Mouse (Mus musculus): ENCODE data around the gene Fbxo46. TPM values are rescaled to one million over a fixed set of nuclear protein-coding genes. Genes with fewer than 3 reads are reported as not detected.

Gene Fbxo46
- polyA plus RNA-seq, 1 experiment from 2014 or later: 6.4 TPM

DNA sequence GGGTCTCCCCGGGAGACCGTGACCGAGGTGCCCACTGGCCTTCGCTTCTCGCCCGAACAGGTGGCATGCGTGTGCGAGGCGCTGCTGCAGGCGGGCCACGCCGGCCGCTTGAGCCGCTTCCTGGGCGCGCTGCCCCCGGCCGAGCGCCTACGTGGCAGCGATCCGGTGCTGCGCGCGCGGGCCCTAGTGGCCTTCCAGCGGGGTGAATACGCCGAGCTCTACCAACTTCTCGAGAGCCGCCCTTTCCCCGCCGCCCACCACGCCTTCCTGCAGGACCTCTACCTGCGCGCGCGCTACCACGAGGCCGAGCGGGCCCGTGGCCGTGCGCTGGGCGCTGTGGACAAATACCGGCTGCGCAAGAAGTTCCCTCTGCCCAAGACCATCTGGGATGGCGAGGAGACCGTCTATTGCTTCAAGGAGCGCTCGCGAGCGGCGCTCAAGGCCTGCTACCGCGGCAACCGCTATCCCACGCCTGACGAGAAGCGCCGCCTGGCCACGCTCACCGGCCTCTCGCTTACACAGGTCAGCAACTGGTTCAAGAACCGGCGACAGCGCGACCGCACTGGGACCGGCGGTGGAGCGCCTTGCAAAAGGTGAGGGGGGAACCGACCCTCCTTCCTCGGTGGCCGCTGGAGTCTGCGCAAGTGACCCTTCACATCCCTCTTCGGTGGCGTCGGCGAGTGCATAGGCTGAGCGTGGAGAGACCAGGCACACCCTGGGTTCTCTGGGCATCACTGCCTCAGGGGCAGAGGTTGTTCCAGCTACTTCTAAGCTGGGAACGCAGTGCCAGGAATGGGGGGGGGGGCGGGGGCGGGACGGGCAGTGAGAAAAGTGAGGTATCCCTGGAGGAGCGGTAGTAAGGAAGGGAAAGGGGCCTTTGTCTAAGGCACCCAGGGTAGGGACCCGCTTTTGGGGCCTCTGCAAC, 24.6 kb upstream of the Fbxo46 start:
- H3K27ac ChIP-seq (ENCODE audit: low read depth, low read length): peak overlapping the region; percentile 98
- H3K4me1 ChIP-seq (ENCODE audit: control insufficient read depth, insufficient read depth, low read length): peaks cover 37% of the 10 kb centered on the region
- 0 out of 2 replicates have a peak, but pooled peaks cover 8% of the 10 kb centered on the region for H3K36me3 ChIP-seq (ENCODE audit: control insufficient read depth, insufficient read depth, low read length)
- peak overlapping the region; percentile 96 for H3K4me2 ChIP-seq
- no peak for ATAC-seq (replicated peaks; ENCODE audit: insufficient number of reproducible peaks, low FRiP score, low TSS enrichment)
- peak overlapping the region; percentile 78 for H3K4me3 ChIP-seq (ENCODE audit: low read depth, low read length)
- peaks cover 6% of the 10 kb centered on the region; the same call in 1 of the 2 replicates for H3K27me3 ChIP-seq (ENCODE audit: control insufficient read depth, insufficient read depth, low read length)
- peak overlapping the region; percentile 92 for H3K9ac ChIP-seq (ENCODE audit: low read depth, low read length)
- H3K9me3 ChIP-seq (replicated peaks; ENCODE audit: control insufficient read depth, low read length): no peaks in the 10 kb centered on the region
- under 1% methylated on average over 84 of the region's 87 CpGs for WGBS (ENCODE audit: insufficient replicate concordance)

DNA sequence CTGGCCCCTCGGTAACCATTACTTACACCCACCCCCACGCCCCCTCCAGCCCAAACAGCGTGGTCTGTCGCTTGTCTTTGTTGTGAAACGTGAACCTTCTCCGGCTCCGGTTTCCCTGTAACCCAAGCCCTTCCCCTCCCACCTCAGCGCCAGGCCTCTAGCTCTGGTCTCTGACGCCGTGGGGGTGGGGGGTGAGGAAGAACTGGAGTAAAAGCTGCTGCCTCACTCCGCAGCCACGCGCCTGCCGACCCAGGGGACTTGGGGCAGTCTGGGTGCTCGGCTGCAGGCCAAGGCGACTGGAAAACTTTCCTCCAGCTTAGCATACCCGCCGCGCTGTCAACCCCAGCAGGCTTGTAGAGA, 23.9 kb upstream of the Fbxo46 start:
- Histone ChIP-seq H3K27ac (ENCODE audit: low read depth, low read length) (peak overlapping the region; percentile 98), H3K4me2 (peak overlapping the region; percentile 96), H3K36me3 (ENCODE audit: control insufficient read depth, insufficient read depth, low read length) (0 out of 2 replicates have a peak, but pooled peaks cover 8% of the 10 kb centered on the region), H3K4me3 (ENCODE audit: low read depth, low read length) (peak overlapping the region; percentile 78), H3K27me3 (ENCODE audit: control insufficient read depth, insufficient read depth, low read length) (peaks cover 6% of the 10 kb centered on the region; the same call in 1 of the 2 replicates), H3K4me1 (ENCODE audit: control insufficient read depth, insufficient read depth, low read length) (peaks cover 37% of the 10 kb centered on the region), H3K9ac (ENCODE audit: low read depth, low read length) (peak overlapping the region; percentile 92), H3K9me3 (replicated peaks; ENCODE audit: control insufficient read depth, low read length) (no peaks in the 10 kb centered on the region)
- WGBS (ENCODE audit: insufficient replicate concordance): under 1% methylated on average over 19 of the region's 19 CpGs
- no peak; the same call in 1 of the 2 replicates for ATAC-seq (replicated peaks; ENCODE audit: insufficient number of reproducible peaks, low FRiP score, low TSS enrichment)

DNA sequence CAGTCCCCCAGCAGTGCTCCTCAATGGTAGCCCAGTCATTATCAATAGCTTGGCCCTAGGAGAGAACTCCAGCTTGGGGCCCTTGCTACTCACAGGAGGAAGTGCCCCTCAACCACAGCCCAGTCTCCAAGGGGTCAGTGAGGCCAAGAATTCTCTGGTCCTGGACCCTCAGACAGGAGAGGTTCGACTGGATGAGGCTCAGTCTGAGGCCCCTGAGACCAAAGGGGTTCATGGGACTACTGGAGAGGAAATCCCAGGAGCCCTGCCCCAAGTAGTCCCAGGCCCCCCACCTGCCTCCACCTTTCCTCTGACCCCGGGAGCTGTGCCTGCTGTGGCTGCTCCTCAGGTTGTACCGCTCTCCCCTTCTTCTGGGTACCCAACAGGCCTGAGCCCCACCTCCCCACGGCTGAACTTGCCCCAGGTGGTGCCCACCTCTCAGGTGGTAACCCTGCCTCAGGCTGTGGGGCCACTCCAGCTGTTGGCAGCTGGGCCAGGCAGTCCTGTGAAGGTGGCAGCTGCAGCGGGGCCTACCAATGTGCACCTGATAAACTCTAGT, 23.2 kb upstream of the Fbxo46 start:
- H3K4me3 ChIP-seq (ENCODE audit: low read depth, low read length): peak overlapping the region; percentile 78
- H3K4me1 ChIP-seq (ENCODE audit: control insufficient read depth, insufficient read depth, low read length): peaks cover 36% of the 10 kb centered on the region
- H3K4me2 ChIP-seq: peak overlapping the region; percentile 96
- H3K27me3 ChIP-seq (ENCODE audit: control insufficient read depth, insufficient read depth, low read length): 0 out of 2 replicates have a peak, but pooled peaks cover 1% of the 10 kb centered on the region
- no peaks in the 10 kb centered on the region for H3K9me3 ChIP-seq (replicated peaks; ENCODE audit: control insufficient read depth, low read length)
- WGBS (ENCODE audit: insufficient replicate concordance): 54% methylated on average over 5 of the region's 5 CpGs
- H3K9ac ChIP-seq (ENCODE audit: low read depth, low read length): peak overlapping the region; percentile 92
- H3K36me3 ChIP-seq (ENCODE audit: control insufficient read depth, insufficient read depth, low read length): 0 out of 2 replicates have a peak, but pooled peaks cover 8% of the 10 kb centered on the region
- peak overlapping the region; percentile 98 for H3K27ac ChIP-seq (ENCODE audit: low read depth, low read length)
- ATAC-seq (replicated peaks; ENCODE audit: insufficient number of reproducible peaks, low FRiP score, low TSS enrichment): no peak

DNA sequence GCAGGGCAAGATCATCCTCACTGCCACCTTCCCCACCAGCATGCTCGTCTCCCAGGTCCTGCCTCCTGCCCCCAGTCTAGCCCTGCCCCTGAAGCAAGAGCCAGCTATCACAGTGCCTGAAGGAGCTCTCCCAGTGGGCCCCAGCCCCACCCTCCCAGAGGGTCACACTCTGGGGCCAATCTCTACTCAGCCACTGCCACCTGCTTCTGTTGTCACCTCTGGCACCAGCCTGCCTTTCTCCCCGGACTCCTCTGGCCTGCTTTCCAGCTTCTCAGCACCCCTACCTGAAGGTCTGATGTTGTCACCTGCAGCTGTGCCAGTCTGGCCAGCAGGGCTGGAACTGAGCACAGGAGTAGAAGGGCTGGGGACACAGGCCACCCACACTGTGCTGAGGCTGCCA, 22.4 kb upstream of the Fbxo46 start:
- Histone ChIP-seq H3K4me2 (no peak overlapping the region), H3K9me3 (replicated peaks; ENCODE audit: control insufficient read depth, low read length) (no peaks in the 10 kb centered on the region), H3K36me3 (ENCODE audit: control insufficient read depth, insufficient read depth, low read length) (0 out of 2 replicates have a peak, but pooled peaks cover 8% of the 10 kb centered on the region), H3K27ac (ENCODE audit: low read depth, low read length) (no peak overlapping the region), H3K9ac (ENCODE audit: low read depth, low read length) (no peak overlapping the region), H3K4me1 (ENCODE audit: control insufficient read depth, insufficient read depth, low read length) (peaks cover 29% of the 10 kb centered on the region), H3K27me3 (ENCODE audit: control insufficient read depth, insufficient read depth, low read length) (no peaks in the 10 kb centered on the region), H3K4me3 (ENCODE audit: low read depth, low read length) (no peak overlapping the region)
- no peak for ATAC-seq (replicated peaks; ENCODE audit: insufficient number of reproducible peaks, low FRiP score, low TSS enrichment)
- WGBS (ENCODE audit: insufficient replicate concordance): 32% methylated on average over 2 of the region's 2 CpGs

DNA sequence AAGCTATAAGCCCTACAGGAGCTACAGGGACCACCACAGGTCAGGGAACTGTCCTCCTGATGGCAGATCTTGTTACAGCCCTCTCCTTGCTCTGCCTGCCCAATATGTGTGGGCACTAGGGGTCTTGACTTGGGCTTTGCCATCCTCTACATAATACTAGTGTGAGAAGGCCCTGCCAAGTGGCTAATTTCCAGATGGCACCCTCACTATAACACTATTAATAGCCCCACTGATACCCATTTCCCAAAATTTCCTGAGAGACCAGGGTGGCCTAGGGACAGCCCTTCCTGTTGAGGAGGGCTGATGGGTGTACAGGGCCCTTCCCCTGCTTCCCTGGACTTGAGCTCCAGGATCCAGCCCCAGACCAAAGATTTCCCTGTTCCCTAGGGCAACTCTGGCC, 21.8 kb upstream of the Fbxo46 start:
- Histone ChIP-seq H3K36me3 (ENCODE audit: control insufficient read depth, insufficient read depth, low read length) (0 out of 2 replicates have a peak, but pooled peaks cover 8% of the 10 kb centered on the region), H3K4me3 (ENCODE audit: low read depth, low read length) (no peak overlapping the region), H3K27ac (ENCODE audit: low read depth, low read length) (no peak overlapping the region), H3K4me1 (ENCODE audit: control insufficient read depth, insufficient read depth, low read length) (peaks cover 23% of the 10 kb centered on the region), H3K9ac (ENCODE audit: low read depth, low read length) (no peak overlapping the region), H3K27me3 (ENCODE audit: control insufficient read depth, insufficient read depth, low read length) (no peaks in the 10 kb centered on the region), H3K9me3 (replicated peaks; ENCODE audit: control insufficient read depth, low read length) (peaks cover 2% of the 10 kb centered on the region), H3K4me2 (no peak overlapping the region)
- ATAC-seq (replicated peaks; ENCODE audit: insufficient number of reproducible peaks, low FRiP score, low TSS enrichment): no peak

DNA sequence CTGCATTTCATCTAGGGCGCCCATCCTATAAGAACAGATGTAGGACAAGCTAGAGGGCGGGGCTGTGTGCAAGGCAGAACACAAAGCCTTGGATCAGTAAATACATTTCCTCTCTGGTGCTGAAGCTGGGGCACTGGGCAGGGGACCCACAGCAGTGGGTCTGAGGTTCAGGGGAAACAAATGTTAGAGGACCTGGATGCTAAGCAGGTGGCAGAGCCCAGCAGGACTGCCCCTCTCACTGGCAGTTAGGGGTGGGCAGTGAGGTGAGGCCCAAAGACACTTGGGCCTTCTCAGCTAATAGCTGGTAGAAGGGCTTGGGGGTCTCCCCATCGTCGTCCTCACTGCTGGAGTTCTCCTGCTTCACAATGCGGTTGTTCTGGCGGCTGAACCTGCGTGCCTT, 20.8 kb upstream of the Fbxo46 start:
- WGBS (ENCODE audit: insufficient replicate concordance): 72% methylated on average over 7 of the region's 7 CpGs
- no peaks in the 10 kb centered on the region for H3K27me3 ChIP-seq (ENCODE audit: control insufficient read depth, insufficient read depth, low read length)
- H3K27ac ChIP-seq (ENCODE audit: low read depth, low read length): no peak overlapping the region
- H3K9me3 ChIP-seq (replicated peaks; ENCODE audit: control insufficient read depth, low read length): peaks cover 7% of the 10 kb centered on the region
- H3K36me3 ChIP-seq (ENCODE audit: control insufficient read depth, insufficient read depth, low read length): 0 out of 2 replicates have a peak, but pooled peaks cover 8% of the 10 kb centered on the region
- no peak overlapping the region for H3K4me3 ChIP-seq (ENCODE audit: low read depth, low read length)
- peaks cover 19% of the 10 kb centered on the region for H3K4me1 ChIP-seq (ENCODE audit: control insufficient read depth, insufficient read depth, low read length)
- H3K9ac ChIP-seq (ENCODE audit: low read depth, low read length): no peak overlapping the region
- H3K4me2 ChIP-seq: no peak overlapping the region
- no peak for ATAC-seq (replicated peaks; ENCODE audit: insufficient number of reproducible peaks, low FRiP score, low TSS enrichment)

DNA sequence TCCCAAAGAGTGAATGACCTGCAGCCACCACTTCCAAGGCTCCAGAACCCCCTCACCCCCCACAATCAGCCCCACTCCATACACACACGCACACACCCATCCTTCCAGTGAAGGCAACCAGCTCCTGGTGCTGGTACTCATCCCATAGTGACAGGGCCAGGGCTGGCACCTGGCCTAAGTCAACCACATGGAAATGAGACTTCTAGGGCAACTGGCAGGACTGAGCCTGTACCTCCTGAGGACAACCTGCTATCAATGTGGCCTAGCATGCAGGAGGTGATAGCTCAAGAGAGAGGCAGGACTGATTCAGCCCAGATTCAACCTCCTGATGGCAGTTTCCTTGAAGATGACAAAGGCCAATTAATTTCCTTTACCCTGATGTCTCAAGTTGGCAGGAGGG, 19.4 kb upstream of the Fbxo46 start:
- Histone ChIP-seq H3K9ac (ENCODE audit: low read depth, low read length) (no peak overlapping the region), H3K4me2 (no peak overlapping the region), H3K4me3 (ENCODE audit: low read depth, low read length) (no peak overlapping the region), H3K27me3 (ENCODE audit: control insufficient read depth, insufficient read depth, low read length) (no peaks in the 10 kb centered on the region), H3K4me1 (ENCODE audit: control insufficient read depth, insufficient read depth, low read length) (peaks cover 19% of the 10 kb centered on the region), H3K36me3 (ENCODE audit: control insufficient read depth, insufficient read depth, low read length) (0 out of 2 replicates have a peak, but pooled peaks cover 8% of the 10 kb centered on the region), H3K27ac (ENCODE audit: low read depth, low read length) (no peak overlapping the region), H3K9me3 (replicated peaks; ENCODE audit: control insufficient read depth, low read length) (peaks cover 7% of the 10 kb centered on the region)
- 65% methylated on average over 1 of the region's 1 CpGs for WGBS (ENCODE audit: insufficient replicate concordance)
- ATAC-seq (replicated peaks; ENCODE audit: insufficient number of reproducible peaks, low FRiP score, low TSS enrichment): no peak

DNA sequence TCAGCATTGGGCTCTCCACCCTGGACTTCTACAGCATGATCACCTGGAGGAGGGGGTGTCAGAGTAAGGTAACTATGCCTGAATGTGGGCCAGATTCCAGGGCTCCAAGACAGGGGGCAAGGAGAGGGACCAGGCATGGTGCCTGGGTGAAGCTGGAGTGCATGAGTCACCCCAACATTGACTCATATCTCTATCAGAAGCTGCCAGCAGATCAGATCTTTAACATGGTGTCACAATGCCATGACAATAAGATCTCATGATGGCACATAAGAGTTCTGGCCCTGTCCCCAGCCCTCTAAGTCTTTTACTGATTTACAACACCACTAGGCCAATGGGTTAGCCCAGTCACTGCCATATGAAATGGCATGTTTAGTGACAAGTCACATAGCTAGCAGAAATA, 15.9 kb upstream of the Fbxo46 start:
- no peaks in the 10 kb centered on the region for H3K36me3 ChIP-seq (ENCODE audit: control insufficient read depth, insufficient read depth, low read length)
- H3K9ac ChIP-seq (ENCODE audit: low read depth, low read length): no peak overlapping the region
- H3K27ac ChIP-seq (ENCODE audit: low read depth, low read length): no peak overlapping the region
- H3K4me3 ChIP-seq (ENCODE audit: low read depth, low read length): no peak overlapping the region
- H3K27me3 ChIP-seq (ENCODE audit: control insufficient read depth, insufficient read depth, low read length): no peaks in the 10 kb centered on the region
- peaks cover 7% of the 10 kb centered on the region for H3K9me3 ChIP-seq (replicated peaks; ENCODE audit: control insufficient read depth, low read length)
- no peak overlapping the region for H3K4me2 ChIP-seq
- H3K4me1 ChIP-seq (ENCODE audit: control insufficient read depth, insufficient read depth, low read length): 0 out of 2 replicates have a peak, but pooled peaks cover 3% of the 10 kb centered on the region
- no peak for ATAC-seq (replicated peaks; ENCODE audit: insufficient number of reproducible peaks, low FRiP score, low TSS enrichment)
